Mouse (Mus musculus) small intestine, adult 2 months (tissue): Measurements from ENCODE around the gene Hmces.

Experiments used
- CTCF ChIP-seq: fragments of 200-500 bp; IDR thresholded peaks from 2 replicates; pipeline ENCODE4 v1.5.1; 2012; ENCODE audit warnings: low read depth, mild to moderate bottlenecking, control low read depth, inconsistent platforms, low read length, moderate library complexity, mixed read lengths; ENCODE audit not compliant: insufficient replicate concordance, insufficient read length; ENCODE audit errors: extremely low read depth
- POLR2A ChIP-seq: fragments of 200-500 bp; IDR thresholded peaks from 2 replicates; pipeline ENCODE4 v1.6.1; 2012; ENCODE audit warnings: low read depth, mild to moderate bottlenecking, control low read depth, inconsistent platforms, low read length, moderate library complexity

DNA sequence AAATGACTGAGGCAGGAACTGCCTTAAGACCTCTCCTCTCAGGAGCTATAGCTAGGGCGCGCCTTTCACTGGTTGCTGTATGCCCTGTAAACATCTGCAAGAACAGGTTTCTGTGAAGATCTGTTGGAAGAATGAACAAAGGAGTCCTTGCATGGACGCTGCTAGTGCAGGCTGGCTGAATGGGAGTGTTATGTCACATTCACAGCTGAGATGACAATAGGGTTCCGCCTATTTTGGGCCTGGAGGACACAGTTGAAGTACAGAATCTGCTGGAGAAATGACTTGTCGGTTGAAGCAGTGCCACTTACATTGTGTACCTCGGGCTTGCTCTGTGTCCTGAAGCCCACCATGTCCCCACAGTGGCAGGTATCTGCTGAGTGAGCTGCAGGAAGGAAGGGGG, 4.6 kb upstream of the Hmces start:
- TF ChIP-seq CTCF = no peak
- no peak for TF ChIP-seq POLR2A
